Mouse (Mus musculus): ENCODE results near the gene Snx30. TPM values are rescaled to one million over a fixed set of nuclear protein-coding genes. Genes with fewer than 3 reads are reported as not detected.

Gene Snx30
- polyA plus RNA-seq, 1 experiment, result 16.0 TPM

DNA sequence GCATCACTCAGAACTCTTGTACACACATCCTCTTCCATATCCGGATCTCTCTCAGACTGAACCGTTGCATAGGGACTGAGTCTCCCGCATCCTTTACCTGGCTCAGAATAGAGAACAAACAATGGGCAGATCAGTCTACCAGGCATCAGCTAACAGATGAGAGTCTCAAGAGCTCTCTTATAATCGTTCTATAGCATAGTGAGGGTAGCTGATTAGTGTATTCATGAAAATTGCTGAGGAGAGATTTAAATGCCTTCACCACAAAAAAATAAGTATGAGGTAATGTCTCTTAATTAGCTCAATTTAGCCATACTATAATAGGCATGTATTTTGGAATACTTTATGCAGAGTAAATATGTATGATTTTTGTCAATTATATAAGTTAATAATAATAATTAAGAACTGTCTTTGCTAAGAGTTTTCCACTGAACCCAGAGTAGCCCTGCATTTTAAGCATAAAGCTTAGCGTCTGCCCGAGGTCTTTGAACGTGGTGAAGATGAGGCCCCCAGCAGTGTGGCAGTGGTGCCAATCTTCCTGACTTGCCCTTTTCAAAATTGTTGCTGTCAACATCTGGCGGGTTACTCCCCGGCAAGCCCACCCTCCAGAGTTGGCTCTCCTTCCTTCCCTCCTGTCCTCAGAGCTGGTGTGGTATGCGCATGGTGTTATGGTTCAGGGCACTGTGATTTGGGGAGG, 86.2 kb downstream of the Snx30 start:
- DNase-seq (ENCODE audit: low read depth), result peak; percentile 40
- TF ChIP-seq CTCF (IDR thresholded peaks at IDR 0.05; ENCODE audit: borderline replicate concordance, extremely low read depth, insufficient read depth, insufficient read length) (no peak), POLR2A (IDR thresholded peaks at IDR 0.05; ENCODE audit: borderline replicate concordance, extremely low read depth, insufficient read depth, insufficient read length, poor library complexity, severe bottlenecking) (no peak)

GRCm38 (mm10) chr4:59892731-59893130, 87.1 kb downstream of the Snx30 start:
- no peak for TF ChIP-seq POLR2A (IDR thresholded peaks at IDR 0.05; ENCODE audit: borderline replicate concordance, extremely low read depth, insufficient read depth, insufficient read length, poor library complexity, severe bottlenecking)

GRCm38 (mm10) chr4:59894415-59894814, 88.8 kb downstream of the Snx30 start:
- no peak for DNase-seq (ENCODE audit: low read depth)
- TF ChIP-seq CTCF (IDR thresholded peaks at IDR 0.05; ENCODE audit: borderline replicate concordance, extremely low read depth, insufficient read depth, insufficient read length) (no peak), POLR2A (IDR thresholded peaks at IDR 0.05; ENCODE audit: borderline replicate concordance, extremely low read depth, insufficient read depth, insufficient read length, poor library complexity, severe bottlenecking) (no peak)

More at GRCm38 (mm10) chr4:59892731-59893130, 87.1 kb downstream of the Snx30 start:
- no peak for DNase-seq (ENCODE audit: low read depth)

- TF ChIP-seq CTCF (IDR thresholded peaks at IDR 0.05; ENCODE audit: borderline replicate concordance, extremely low read depth, insufficient read depth, insufficient read length) (no peak), POLR2A (IDR thresholded peaks at IDR 0.05; ENCODE audit: borderline replicate concordance, extremely low read depth, insufficient read depth, insufficient read length, poor library complexity, severe bottlenecking) (no peak)
- no peak for DNase-seq (ENCODE audit: low read depth)
These were observed 89.4 kb downstream of the Snx30 start for GRCm38 (mm10) chr4:59894977-59895575.

DNA sequence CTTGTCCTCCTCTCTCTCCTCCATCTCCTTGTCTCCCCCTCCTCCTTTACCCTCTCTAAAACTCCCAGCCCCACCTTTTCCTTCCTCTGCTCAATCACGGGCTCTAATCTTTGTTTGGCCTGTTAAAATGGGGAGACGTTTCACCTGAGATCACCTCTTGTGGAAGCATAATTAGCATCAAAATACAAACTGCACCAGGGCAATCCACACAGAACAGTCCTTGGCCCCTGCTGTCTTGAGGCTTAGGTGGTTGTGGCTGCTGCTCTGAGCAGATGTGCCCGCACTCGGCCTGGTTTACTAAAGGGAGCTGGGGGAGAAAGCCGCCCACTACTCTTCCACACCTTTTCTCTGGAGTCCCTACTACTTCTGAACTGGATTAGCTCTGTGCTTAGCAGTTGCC, 90.4 kb downstream of the Snx30 start:
- DNase-seq (ENCODE audit: low read depth), result no peak
- TF ChIP-seq POLR2A (IDR thresholded peaks at IDR 0.05; ENCODE audit: borderline replicate concordance, extremely low read depth, insufficient read depth, insufficient read length, poor library complexity, severe bottlenecking), result no peak
- no peak for TF ChIP-seq CTCF (IDR thresholded peaks at IDR 0.05; ENCODE audit: borderline replicate concordance, extremely low read depth, insufficient read depth, insufficient read length)

DNA sequence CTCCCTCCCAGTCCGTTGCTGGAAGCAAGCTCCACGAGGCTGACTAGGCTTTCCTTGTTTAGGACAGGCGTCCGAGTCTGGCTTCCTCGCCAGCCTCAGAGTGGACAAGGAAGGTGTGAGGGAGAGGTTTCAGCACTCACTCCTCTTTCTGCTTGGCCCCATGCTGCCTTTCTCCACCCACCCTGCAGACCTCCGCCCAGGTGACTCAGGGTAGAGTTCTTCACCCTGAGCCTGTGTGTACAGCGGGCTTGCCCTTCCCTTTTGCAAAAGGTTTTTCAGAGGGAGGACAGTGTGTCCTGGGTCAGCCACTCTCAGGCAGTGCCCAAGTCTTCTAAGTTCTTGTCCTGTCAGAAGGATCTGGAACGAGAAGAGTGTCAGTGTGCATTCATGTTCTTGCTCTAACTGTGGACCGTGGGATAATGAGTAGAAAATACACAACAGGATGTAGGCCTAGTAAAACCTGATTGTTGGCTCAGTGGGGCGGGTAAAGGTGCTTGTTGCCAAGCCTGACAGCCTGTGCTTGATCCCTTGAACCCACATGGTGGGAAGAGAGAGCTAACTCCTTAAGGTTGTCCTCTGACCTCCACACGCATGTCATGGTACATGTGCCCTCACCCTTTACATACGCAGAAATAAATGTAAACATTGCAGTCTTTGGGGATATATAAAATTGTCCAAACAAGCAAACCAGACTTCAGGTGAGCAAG, 92.3 kb downstream of the Snx30 start:
- no peak for DNase-seq (ENCODE audit: low read depth)
- TF ChIP-seq CTCF (IDR thresholded peaks at IDR 0.05; ENCODE audit: borderline replicate concordance, extremely low read depth, insufficient read depth, insufficient read length) (no peak), POLR2A (IDR thresholded peaks at IDR 0.05; ENCODE audit: borderline replicate concordance, extremely low read depth, insufficient read depth, insufficient read length, poor library complexity, severe bottlenecking) (no peak)

DNA sequence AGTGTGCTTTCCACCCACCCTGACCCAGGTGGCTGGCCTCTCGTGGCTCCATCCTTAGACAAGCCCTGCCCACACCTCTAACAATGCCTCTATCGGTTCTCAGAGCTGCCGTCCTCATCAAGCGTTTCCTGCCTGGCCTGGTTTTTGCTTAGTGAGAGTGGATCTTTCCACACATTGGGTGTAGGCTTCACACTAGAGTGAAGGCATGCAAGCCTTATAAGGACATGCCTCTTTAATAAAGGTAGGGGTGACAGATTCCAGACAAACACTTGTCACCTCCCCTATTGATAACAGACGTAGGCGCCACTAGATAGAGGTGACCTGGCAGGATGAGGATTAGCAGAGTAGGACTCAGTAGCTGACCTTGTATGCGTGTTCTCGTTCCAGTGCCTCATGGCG, 92.9 kb downstream of the Snx30 start:
- TF ChIP-seq CTCF (IDR thresholded peaks at IDR 0.05; ENCODE audit: borderline replicate concordance, extremely low read depth, insufficient read depth, insufficient read length), result no peak

GRCm38 (mm10) chr4:59901810-59902209, 96.2 kb downstream of the Snx30 start:
- no peak for DNase-seq (ENCODE audit: low read depth)
- TF ChIP-seq CTCF (IDR thresholded peaks at IDR 0.05; ENCODE audit: borderline replicate concordance, extremely low read depth, insufficient read depth, insufficient read length) (no peak), POLR2A (IDR thresholded peaks at IDR 0.05; ENCODE audit: borderline replicate concordance, extremely low read depth, insufficient read depth, insufficient read length, poor library complexity, severe bottlenecking) (no peak)

More for the DNA sequence above, 92.9 kb downstream of the Snx30 start:
- no peak for DNase-seq (ENCODE audit: low read depth)

DNA sequence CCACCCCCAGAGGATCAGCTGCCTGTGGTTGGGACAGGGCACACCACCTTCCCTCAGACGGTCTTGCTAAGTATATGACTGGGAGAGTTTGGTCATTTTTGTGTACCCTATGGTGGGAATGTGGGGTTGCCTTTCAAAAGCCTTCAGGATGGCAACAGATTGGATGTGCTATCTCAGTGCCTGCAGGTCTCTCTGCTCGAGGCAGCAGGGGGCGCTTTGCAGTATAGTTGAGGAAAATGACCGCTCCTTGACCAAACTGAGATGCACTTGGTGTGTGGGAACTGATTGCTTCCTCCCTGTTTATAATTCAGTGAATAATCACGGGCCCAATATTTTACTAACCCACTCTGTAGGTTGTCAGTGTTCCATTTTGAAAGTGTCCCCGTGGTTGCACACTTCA, 96.9 kb downstream of the Snx30 start:
- TF ChIP-seq CTCF (IDR thresholded peaks at IDR 0.05; ENCODE audit: borderline replicate concordance, extremely low read depth, insufficient read depth, insufficient read length), result peak; percentile 27; the same call in 1 of the 2 replicates
- TF ChIP-seq POLR2A (IDR thresholded peaks at IDR 0.05; ENCODE audit: borderline replicate concordance, extremely low read depth, insufficient read depth, insufficient read length, poor library complexity, severe bottlenecking), result no peak
- DNase-seq (ENCODE audit: low read depth), result no peak

GRCm38 (mm10) chr4:59907092-59907491, 101.5 kb downstream of the Snx30 start:
- no peak for DNase-seq (ENCODE audit: low read depth)
- no peak for TF ChIP-seq POLR2A (IDR thresholded peaks at IDR 0.05; ENCODE audit: borderline replicate concordance, extremely low read depth, insufficient read depth, insufficient read length, poor library complexity, severe bottlenecking)
- no peak for TF ChIP-seq CTCF (IDR thresholded peaks at IDR 0.05; ENCODE audit: borderline replicate concordance, extremely low read depth, insufficient read depth, insufficient read length)

GRCm38 (mm10) chr4:59907657-59908230, 102.1 kb downstream of the Snx30 start:
- DNase-seq (ENCODE audit: low read depth), result no peak
- TF ChIP-seq CTCF (IDR thresholded peaks at IDR 0.05; ENCODE audit: borderline replicate concordance, extremely low read depth, insufficient read depth, insufficient read length) (no peak), POLR2A (IDR thresholded peaks at IDR 0.05; ENCODE audit: borderline replicate concordance, extremely low read depth, insufficient read depth, insufficient read length, poor library complexity, severe bottlenecking) (no peak)
